Mouse (Mus musculus) fat pad, adult 2 months (tissue): Measurements from ENCODE around the gene Olfr889.
"Not testable (repeated sequence)": the region's sequence is repeated elsewhere in the genome, so short reads cannot be mapped to it uniquely, and the experiment has no call there.

Source experiments
- DNase-seq: peaks from one replicate; pipeline ENCODE4 v3.0.0-alpha.2; 2011; ENCODE audit warnings: low read depth, low spot score; ENCODE audit errors: extremely low read depth

Gene Olfr889

GRCm38 (mm10) chr9:38114898-38115297, at the start of gene Olfr889:
Gene Olfr889 (plus strand): TSS chr9:38115198.
- DNase-seq: no peak

GRCm38 (mm10) chr9:38083772-38084171, 31.2 kb upstream of the Olfr889 start, which contains the start of gene Olfr887:
Gene Olfr887 (plus strand): TSS chr9:38084072.
- no peak for DNase-seq

DNA sequence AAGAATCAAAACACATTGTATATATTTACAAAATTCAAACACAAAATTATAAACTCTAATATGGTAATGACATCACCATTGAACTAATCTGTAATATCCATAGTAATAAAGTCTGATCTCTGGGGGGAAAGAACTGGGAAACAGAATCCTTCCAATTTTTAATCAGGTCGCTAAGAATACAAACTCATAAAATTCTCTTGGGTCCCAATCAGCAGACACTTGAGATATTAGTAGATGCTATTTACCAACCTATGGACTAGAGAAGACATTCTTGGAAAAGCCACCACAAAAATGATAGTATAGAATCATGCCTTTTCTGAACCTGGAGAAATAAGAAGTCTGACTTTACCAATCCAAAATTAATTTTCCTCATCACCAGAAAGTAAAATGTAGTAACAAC, 7.2 kb upstream of the Olfr889 start, which contains the start of gene Olfr888:
TSS of gene Olfr888 (plus strand) at position 301 of the 400 bp plus-strand sequence.
- DNase-seq: no peak

- no peak for DNase-seq
These were observed 27.2 kb downstream of the Olfr889 start, which contains the start of gene Olfr890 for GRCm38 (mm10) chr9:38142217-38142616. Gene Olfr890 (plus strand): TSS chr9:38142517.

DNA sequence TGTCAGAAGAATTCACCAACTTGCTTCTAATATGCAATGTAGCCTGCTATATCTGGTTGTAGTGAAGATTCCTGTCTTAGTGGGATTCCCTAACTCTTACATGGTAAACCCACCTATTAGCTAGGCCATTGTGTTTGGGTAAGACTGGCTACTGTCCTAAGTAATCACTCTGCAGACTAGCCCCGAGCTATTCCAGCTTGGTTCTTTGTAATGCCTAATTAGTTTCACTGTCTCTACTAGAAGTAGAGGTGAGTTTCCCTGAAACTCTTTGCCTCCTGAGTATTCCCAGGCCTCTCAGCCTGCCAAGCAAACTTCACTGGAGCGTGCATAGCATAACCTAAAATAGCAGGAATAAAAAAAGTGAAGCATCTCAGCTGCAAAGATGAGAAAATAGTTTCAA, 53.3 kb downstream of the Olfr889 start:
- DNase-seq: not testable (repeated sequence)
